Mouse (Mus musculus): ENCODE measurements around the gene Krtap3-1.

DNA sequence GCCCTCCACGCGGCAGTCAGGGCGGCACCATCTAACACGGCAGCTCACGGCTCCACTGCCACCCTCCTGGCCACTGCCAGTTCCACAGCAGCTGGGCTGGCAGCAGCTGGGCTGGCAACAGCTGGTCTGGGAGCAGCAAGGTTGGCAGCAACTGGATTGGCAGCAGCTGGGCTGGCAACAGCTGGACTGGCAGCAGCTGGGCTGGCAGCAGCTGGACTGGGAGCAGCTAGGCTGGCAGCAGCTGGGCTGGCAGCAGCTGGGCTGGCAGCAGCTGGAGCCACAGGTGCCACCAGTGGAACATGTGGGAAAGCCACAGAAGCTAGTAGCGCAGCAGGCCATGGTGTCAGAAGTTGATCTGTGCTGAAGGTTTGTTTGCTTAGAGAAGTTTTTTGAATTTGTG is 24.6 kb upstream of the Krtap3-1 start, which contains the start of gene Krtap1-3:
- no peak for TF ChIP-seq CTCF (IDR thresholded peaks at IDR 0.05; ENCODE audit: low read depth, low read length)
- TF ChIP-seq POLR2A (IDR thresholded peaks at IDR 0.05; ENCODE audit: extremely low read depth, insufficient read depth, low read length): no peak

Data from liver, adult 2 months (tissue).